Mouse (Mus musculus): ENCODE data around the gene Myh10. TPM values are rescaled to one million over a fixed set of nuclear protein-coding genes. Genes with fewer than 3 reads are reported as not detected.

The Myh10 gene
- polyA plus RNA-seq, 1 experiment from 2014 or later = 147 TPM

- Histone ChIP-seq H3K4me3 (ENCODE audit: low read length) (no peak overlapping the region), H3K27ac (ENCODE audit: low read length) (no peak overlapping the region), H3K27me3 (ENCODE audit: insufficient read depth, low read length) (no peaks in the 10 kb centered on the region), H3K4me2 (replicated peaks; ENCODE audit: low read depth, low read length) (no peak overlapping the region), H3K9ac (replicated peaks; ENCODE audit: low read length) (no peak overlapping the region), H3K9me3 (ENCODE audit: low read length) (no peaks in the 10 kb centered on the region), H3K36me3 (ENCODE audit: insufficient read depth, low read length) (peaks cover 62% of the 10 kb centered on the region), H3K4me1 (ENCODE audit: insufficient read depth, low read length) (no peaks in the 10 kb centered on the region)
- no peak for ATAC-seq (ENCODE audit: low FRiP score, low TSS enrichment)
- 93% methylated on average over 5 of the region's 5 CpGs for WGBS
Measured at GRCm38 (mm10) chr11:68839606-68840005, 148.2 kb downstream of the Myh10 start.

- no peaks in the 10 kb centered on the region for H3K36me3 ChIP-seq (ENCODE audit: insufficient read depth, low read length)
- peak overlapping the region; percentile 53 for H3K9ac ChIP-seq (replicated peaks; ENCODE audit: low read length)
Measured at GRCm38 (mm10) chr11:68850862-68851261, 159.5 kb downstream of the Myh10 start.

GRCm38 (mm10) chr11:68851644-68852485, 160.5 kb downstream of the Myh10 start:
- H3K36me3 ChIP-seq (ENCODE audit: insufficient read depth, low read length) = no peaks in the 10 kb centered on the region
- no peak for ATAC-seq (ENCODE audit: low FRiP score, low TSS enrichment)
- H3K4me2 ChIP-seq (replicated peaks; ENCODE audit: low read depth, low read length) = peak overlapping the region; percentile 80
- H3K4me1 ChIP-seq (ENCODE audit: insufficient read depth, low read length) = peaks cover 38% of the 10 kb centered on the region
- 3% methylated on average over 13 of the region's 13 CpGs for WGBS
- H3K9ac ChIP-seq (replicated peaks; ENCODE audit: low read length) = peak overlapping the region; percentile 86
- H3K27ac ChIP-seq (ENCODE audit: low read length) = peak overlapping the region; percentile 99
- H3K9me3 ChIP-seq (ENCODE audit: low read length) = no peaks in the 10 kb centered on the region
- peak overlapping the region; percentile 83 for H3K4me3 ChIP-seq (ENCODE audit: low read length)
- no peaks in the 10 kb centered on the region for H3K27me3 ChIP-seq (ENCODE audit: insufficient read depth, low read length)

More at GRCm38 (mm10) chr11:68850862-68851261, 159.5 kb downstream of the Myh10 start:
- 78% methylated on average over 7 of the region's 7 CpGs for WGBS
- H3K4me1 ChIP-seq (ENCODE audit: insufficient read depth, low read length) = peaks cover 42% of the 10 kb centered on the region
- peak overlapping the region; percentile 50 for H3K4me2 ChIP-seq (replicated peaks; ENCODE audit: low read depth, low read length)
- H3K27me3 ChIP-seq (ENCODE audit: insufficient read depth, low read length) = no peaks in the 10 kb centered on the region
- no peak for ATAC-seq (ENCODE audit: low FRiP score, low TSS enrichment)
- H3K4me3 ChIP-seq (ENCODE audit: low read length) = peak overlapping the region; percentile 25
- H3K9me3 ChIP-seq (ENCODE audit: low read length) = no peaks in the 10 kb centered on the region
- H3K27ac ChIP-seq (ENCODE audit: low read length) = 0 out of 2 replicates have a peak overlapping the region, but pooled peaks have one; percentile 9

DNA sequence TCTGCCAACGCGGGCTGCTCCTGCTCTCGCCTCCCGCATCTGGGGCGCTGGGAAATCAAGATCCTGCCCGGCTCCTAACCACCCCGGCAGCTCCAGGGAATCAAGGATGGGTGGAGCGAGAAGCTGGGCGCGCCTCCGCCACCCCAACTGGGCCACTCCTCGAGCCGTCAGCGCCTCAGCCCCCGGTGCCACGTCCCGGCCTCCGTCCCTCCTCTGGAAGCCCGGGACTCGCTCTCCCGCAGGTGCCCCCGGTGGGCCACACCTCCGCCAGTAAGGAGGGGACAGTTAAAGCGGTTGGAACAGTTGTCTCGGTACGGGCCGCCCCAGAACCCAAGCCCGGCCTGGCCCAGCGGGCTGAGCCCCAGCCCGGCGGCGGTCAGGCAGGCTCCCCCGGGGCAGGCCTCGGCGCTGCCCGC, 161.1 kb downstream of the Myh10 start:
- Histone ChIP-seq H3K4me1 (ENCODE audit: insufficient read depth, low read length) (peaks cover 32% of the 10 kb centered on the region), H3K4me3 (ENCODE audit: low read length) (peak overlapping the region; percentile 83), H3K9me3 (ENCODE audit: low read length) (no peaks in the 10 kb centered on the region), H3K27ac (ENCODE audit: low read length) (peak overlapping the region; percentile 99), H3K4me2 (replicated peaks; ENCODE audit: low read depth, low read length) (peak overlapping the region; percentile 80), H3K27me3 (ENCODE audit: insufficient read depth, low read length) (no peaks in the 10 kb centered on the region), H3K9ac (replicated peaks; ENCODE audit: low read length) (peak overlapping the region; percentile 86), H3K36me3 (ENCODE audit: insufficient read depth, low read length) (no peaks in the 10 kb centered on the region)
- peak; percentile 58 for ATAC-seq (ENCODE audit: low FRiP score, low TSS enrichment)
- WGBS = 0% methylated on average over 35 of the region's 36 CpGs

- ATAC-seq (ENCODE audit: low FRiP score, low TSS enrichment) = peak; percentile 99
- Histone ChIP-seq H3K4me3 (ENCODE audit: low read length) (peak overlapping the region; percentile 83), H3K9me3 (ENCODE audit: low read length) (no peaks in the 10 kb centered on the region), H3K27ac (ENCODE audit: low read length) (peak overlapping the region; percentile 99), H3K4me1 (ENCODE audit: insufficient read depth, low read length) (peaks cover 30% of the 10 kb centered on the region), H3K4me2 (replicated peaks; ENCODE audit: low read depth, low read length) (peak overlapping the region; percentile 80), H3K36me3 (ENCODE audit: insufficient read depth, low read length) (no peaks in the 10 kb centered on the region), H3K9ac (replicated peaks; ENCODE audit: low read length) (peak overlapping the region; percentile 86), H3K27me3 (ENCODE audit: insufficient read depth, low read length) (no peaks in the 10 kb centered on the region)
- 0% methylated on average over 42 of the region's 42 CpGs for WGBS
Measured at GRCm38 (mm10) chr11:68852932-68853409, 161.6 kb downstream of the Myh10 start.

DNA sequence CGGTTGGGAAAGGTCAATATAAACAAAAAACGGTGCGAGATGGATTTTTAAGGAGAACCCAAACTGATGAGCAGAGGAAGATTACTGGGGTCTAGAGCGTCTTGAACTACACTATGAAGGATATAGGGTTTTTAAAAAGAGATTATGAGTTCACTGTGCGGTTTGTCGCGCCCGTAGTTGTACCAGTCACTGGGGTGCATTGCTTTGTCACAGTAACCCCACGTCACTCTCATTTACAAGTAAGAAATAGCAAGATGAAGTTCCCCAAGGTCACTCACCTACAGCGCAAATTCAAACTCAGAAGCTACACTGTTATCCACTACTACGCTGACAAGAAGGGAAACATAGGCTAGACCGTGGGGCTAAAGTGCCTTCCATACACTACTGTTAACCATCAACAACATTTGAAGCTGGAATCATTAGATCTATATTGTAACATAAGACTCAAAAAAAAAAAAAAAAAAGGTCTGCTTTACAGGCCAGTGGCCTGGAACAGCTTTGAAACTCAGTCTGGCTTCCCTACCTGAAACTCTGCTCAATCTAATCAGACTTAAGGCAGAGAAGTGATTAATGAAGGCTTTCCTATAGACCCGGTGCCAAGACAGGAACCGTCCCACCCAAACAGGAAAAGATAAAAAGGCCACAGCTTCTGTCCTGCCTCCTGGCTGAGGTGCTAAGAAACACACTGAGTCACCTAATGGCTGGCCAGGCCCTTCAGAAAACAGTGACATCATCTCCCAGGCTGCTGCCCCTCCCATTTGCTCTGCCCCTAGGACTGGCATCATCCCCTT, 162.4 kb downstream of the Myh10 start:
- no peaks in the 10 kb centered on the region for H3K36me3 ChIP-seq (ENCODE audit: insufficient read depth, low read length)
- WGBS = 29% methylated on average over 14 of the region's 14 CpGs
- H3K27me3 ChIP-seq (ENCODE audit: insufficient read depth, low read length) = no peaks in the 10 kb centered on the region
- H3K9ac ChIP-seq (replicated peaks; ENCODE audit: low read length) = peak overlapping the region; percentile 61
- ATAC-seq (ENCODE audit: low FRiP score, low TSS enrichment) = no peak
- peak overlapping the region; percentile 58 for H3K4me2 ChIP-seq (replicated peaks; ENCODE audit: low read depth, low read length)
- peaks cover 30% of the 10 kb centered on the region for H3K4me1 ChIP-seq (ENCODE audit: insufficient read depth, low read length)
- no peaks in the 10 kb centered on the region for H3K9me3 ChIP-seq (ENCODE audit: low read length)
- H3K27ac ChIP-seq (ENCODE audit: low read length) = peak overlapping the region; percentile 78
- peak overlapping the region; percentile 83 for H3K4me3 ChIP-seq (ENCODE audit: low read length)

DNA sequence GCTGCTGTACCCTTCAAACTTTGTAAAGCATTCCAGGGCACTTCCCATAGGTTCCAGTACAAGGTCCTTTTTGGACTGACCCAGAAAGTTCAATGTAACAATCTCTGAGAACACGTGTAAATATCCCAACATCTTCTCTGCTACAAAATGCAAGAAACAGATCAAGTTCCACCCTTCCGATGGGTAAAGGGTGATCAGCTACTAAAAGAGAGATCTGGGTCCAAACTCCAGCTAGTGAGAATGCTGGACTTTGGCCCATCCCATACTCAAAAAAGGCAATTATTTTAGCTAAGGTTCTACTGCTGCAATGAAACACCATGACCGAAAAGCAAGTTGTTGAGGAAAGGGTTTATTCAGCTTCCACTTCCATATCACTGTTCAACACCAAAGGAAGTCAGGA, 163.3 kb downstream of the Myh10 start:
- no peaks in the 10 kb centered on the region for H3K27me3 ChIP-seq (ENCODE audit: insufficient read depth, low read length)
- peak overlapping the region; percentile 78; the same call in 1 of the 2 replicates for H3K27ac ChIP-seq (ENCODE audit: low read length)
- no peak for ATAC-seq (ENCODE audit: low FRiP score, low TSS enrichment)
- no peak overlapping the region for H3K4me3 ChIP-seq (ENCODE audit: low read length)
- peaks cover 27% of the 10 kb centered on the region for H3K4me1 ChIP-seq (ENCODE audit: insufficient read depth, low read length)
- H3K9ac ChIP-seq (replicated peaks; ENCODE audit: low read length) = no peak overlapping the region
- H3K9me3 ChIP-seq (ENCODE audit: low read length) = no peaks in the 10 kb centered on the region
- H3K4me2 ChIP-seq (replicated peaks; ENCODE audit: low read depth, low read length) = no peak overlapping the region
- WGBS = 80% methylated on average over 3 of the region's 3 CpGs
- H3K36me3 ChIP-seq (ENCODE audit: insufficient read depth, low read length) = no peaks in the 10 kb centered on the region

- 87% methylated on average over 3 of the region's 3 CpGs for WGBS
- no peak for ATAC-seq (ENCODE audit: low FRiP score, low TSS enrichment)
- no peaks in the 10 kb centered on the region for H3K27me3 ChIP-seq (ENCODE audit: insufficient read depth, low read length)
- no peak overlapping the region for H3K4me2 ChIP-seq (replicated peaks; ENCODE audit: low read depth, low read length)
- H3K9me3 ChIP-seq (ENCODE audit: low read length) = no peaks in the 10 kb centered on the region
- H3K9ac ChIP-seq (replicated peaks; ENCODE audit: low read length) = no peak overlapping the region
- H3K4me3 ChIP-seq (ENCODE audit: low read length) = no peak overlapping the region
- H3K27ac ChIP-seq (ENCODE audit: low read length) = no peak overlapping the region
- no peaks in the 10 kb centered on the region for H3K36me3 ChIP-seq (ENCODE audit: insufficient read depth, low read length)
- 0 out of 2 replicates have a peak, but pooled peaks cover 8% of the 10 kb centered on the region for H3K4me1 ChIP-seq (ENCODE audit: insufficient read depth, low read length)
Measured at GRCm38 (mm10) chr11:68857329-68857728, 166.0 kb downstream of the Myh10 start.

DNA sequence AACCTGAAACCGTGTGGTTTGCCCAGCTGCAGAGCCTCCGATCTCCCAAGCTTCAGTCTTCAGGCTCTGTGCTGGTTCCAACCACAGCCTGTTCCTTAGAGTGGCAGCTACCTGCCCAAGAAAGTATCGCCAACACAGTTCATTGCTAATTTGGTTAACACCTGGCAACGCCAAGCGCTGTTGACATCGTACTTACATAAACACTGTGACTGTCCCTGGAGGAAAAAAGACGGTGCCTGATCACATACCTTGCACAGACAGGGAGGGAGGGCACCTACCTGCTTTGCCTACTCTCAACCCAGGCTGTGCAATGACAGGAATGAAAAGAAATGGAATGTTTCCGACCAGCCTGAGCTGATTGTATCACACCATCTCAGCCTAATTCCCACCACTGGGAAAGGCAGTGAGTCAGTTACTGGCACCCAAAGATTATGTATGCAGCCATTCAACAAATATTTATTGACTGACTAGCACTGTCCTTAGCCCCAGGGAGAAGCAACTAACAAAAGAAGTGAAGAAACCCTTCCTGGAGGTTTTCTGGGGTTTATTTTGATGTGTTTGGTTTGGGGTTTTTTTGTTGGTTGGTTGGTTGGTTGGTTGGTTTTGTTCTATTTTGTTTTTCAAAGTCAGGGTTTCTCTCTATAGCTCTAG, 168.7 kb downstream of the Myh10 start:
- Histone ChIP-seq H3K4me1 (ENCODE audit: insufficient read depth, low read length) (peaks cover 6% of the 10 kb centered on the region), H3K36me3 (ENCODE audit: insufficient read depth, low read length) (no peaks in the 10 kb centered on the region), H3K4me2 (replicated peaks; ENCODE audit: low read depth, low read length) (no peak overlapping the region), H3K27ac (ENCODE audit: low read length) (no peak overlapping the region), H3K9ac (replicated peaks; ENCODE audit: low read length) (no peak overlapping the region), H3K9me3 (ENCODE audit: low read length) (no peaks in the 10 kb centered on the region), H3K27me3 (ENCODE audit: insufficient read depth, low read length) (no peaks in the 10 kb centered on the region), H3K4me3 (ENCODE audit: low read length) (no peak overlapping the region)
- ATAC-seq (ENCODE audit: low FRiP score, low TSS enrichment) = no peak
- WGBS = 76% methylated on average over 8 of the region's 8 CpGs
